Mouse (Mus musculus) liver, embryonic 14.5 days (tissue): ENCODE data around the gene Runx2.

Experiments used
- CTCF ChIP-seq: IDR thresholded peaks from 2 replicates; pipeline ENCODE4 v1.5.1; 2016; ENCODE audit warnings: antibody characterized with exemption, low read depth, control low read depth
- EP300 ChIP-seq: IDR thresholded peaks from 2 replicates; pipeline ENCODE4 v1.6.1; 2016; ENCODE audit warnings: antibody characterized with exemption, low read depth

DNA sequence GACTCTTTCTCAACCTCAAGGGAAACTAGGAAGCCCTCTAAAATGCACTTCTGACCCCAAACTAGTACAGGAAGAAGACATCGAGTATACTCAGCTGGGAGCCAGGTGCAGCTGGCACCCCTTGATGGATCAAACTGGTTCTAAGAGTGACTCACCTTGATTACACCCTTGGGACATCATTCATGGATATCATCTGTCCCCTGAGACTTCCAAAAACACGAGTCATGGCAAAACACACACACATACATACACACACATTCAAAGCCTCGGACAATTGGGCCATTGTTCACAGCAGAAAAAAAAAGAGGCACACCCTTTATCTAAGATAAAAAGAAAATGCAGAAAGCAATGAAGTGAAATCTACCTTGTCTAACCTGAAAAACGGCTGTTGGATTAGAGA, 266.7 kb downstream of the Runx2 start:
- TF ChIP-seq EP300 (no peak), CTCF (no peak)
